Comparison of ENCODE assay signal across 8 mouse cellular contexts in the genomic region with DNA sequence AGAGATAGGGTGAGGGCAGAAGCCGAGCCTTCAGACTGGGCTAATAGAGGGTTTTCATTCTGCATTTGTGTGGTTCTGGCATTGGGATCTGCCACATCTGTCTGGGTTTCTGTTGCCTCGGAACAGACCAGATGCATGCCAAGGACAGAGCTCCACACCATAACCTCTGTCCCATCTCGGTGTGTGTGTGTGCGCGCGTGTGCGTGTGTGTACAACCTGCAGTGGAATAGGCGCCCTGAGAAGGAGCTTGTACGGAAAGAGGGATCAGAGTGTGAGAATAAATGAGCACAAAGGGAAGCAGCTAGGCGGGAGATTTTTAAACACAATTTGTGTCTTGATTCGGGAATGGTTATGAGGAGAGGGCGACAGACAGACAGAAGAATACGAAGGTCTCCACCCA.
DNase-seq lines count a peak whose midpoint lies in the region; ATAC-seq and TF ChIP-seq lines count a peak whose summit lies in the region.

No protein-coding gene starts in this region.

- H3K27me3 ChIP-seq in kidney, embryonic 14.5 days (ENCODE audit: control insufficient read depth, insufficient read depth, low read length): no peaks in the 10 kb centered on the region
- H3K27me3 ChIP-seq in embryonic facial prominence, embryonic 14.5 days (replicated peaks; ENCODE audit: control insufficient read depth, insufficient read depth, low read length): no peaks in the 10 kb centered on the region
- no peaks in the 10 kb centered on the region for H3K27me3 ChIP-seq in hindbrain, postnatal 0 days (ENCODE audit: insufficient read depth, low read length)
- H3K27me3 ChIP-seq in midbrain, postnatal 0 days (ENCODE audit: insufficient read depth, low read length): no peaks in the 10 kb centered on the region

- no peaks in the 10 kb centered on the region for H3K36me3 ChIP-seq in kidney, embryonic 14.5 days (ENCODE audit: control insufficient read depth, insufficient read depth, low read length)
- no peaks in the 10 kb centered on the region for H3K36me3 ChIP-seq in embryonic facial prominence, embryonic 14.5 days (ENCODE audit: control insufficient read depth, insufficient read depth, low read length)
- no peaks in the 10 kb centered on the region for H3K36me3 ChIP-seq in hindbrain, postnatal 0 days (ENCODE audit: insufficient read depth, low read length)
- H3K36me3 ChIP-seq in midbrain, postnatal 0 days (ENCODE audit: insufficient read depth, low read length): no peaks in the 10 kb centered on the region

- ATAC-seq in kidney, embryonic 14.5 days (ENCODE audit: low FRiP score, low TSS enrichment): peak; percentile 8; the same call in 1 of the 2 replicates
- peak; percentile 23; the same call in 1 of the 2 replicates for ATAC-seq in embryonic facial prominence, embryonic 14.5 days (ENCODE audit: low read depth)
- peak; percentile 48 for ATAC-seq in hindbrain, postnatal 0 days
- ATAC-seq in midbrain, postnatal 0 days (ENCODE audit: low FRiP score): peak; percentile 39

- H3K9me3 ChIP-seq in kidney, embryonic 14.5 days (ENCODE audit: control insufficient read depth, low read length): no peaks in the 10 kb centered on the region
- no peaks in the 10 kb centered on the region for H3K9me3 ChIP-seq in embryonic facial prominence, embryonic 14.5 days (ENCODE audit: control insufficient read depth, low read length)
- no peaks in the 10 kb centered on the region for H3K9me3 ChIP-seq in hindbrain, postnatal 0 days (ENCODE audit: low read length)
- H3K9me3 ChIP-seq in midbrain, postnatal 0 days (ENCODE audit: low read length): no peaks in the 10 kb centered on the region

- H3K4me1 ChIP-seq in kidney, embryonic 14.5 days (ENCODE audit: control insufficient read depth, insufficient read depth, low read length): peaks cover 15% of the 10 kb centered on the region; the same call in 1 of the 2 replicates
- peaks cover 5% of the 10 kb centered on the region; the same call in 1 of the 2 replicates for H3K4me1 ChIP-seq in embryonic facial prominence, embryonic 14.5 days (ENCODE audit: control insufficient read depth, insufficient read depth, low read length)
- H3K4me1 ChIP-seq in hindbrain, postnatal 0 days (ENCODE audit: insufficient read depth, low read length): peaks cover 6% of the 10 kb centered on the region; the same call in 1 of the 2 replicates
- peaks cover 13% of the 10 kb centered on the region; the same call in 1 of the 2 replicates for H3K4me1 ChIP-seq in midbrain, postnatal 0 days (ENCODE audit: insufficient read depth, low read length)

- no peak for DNase-seq in kidney, adult 8-10 months
- no peak for DNase-seq in embryonic facial prominence, embryonic 14.5 days (ENCODE audit: low spot score)
- DNase-seq in hindbrain, postnatal 0 days (ENCODE audit: low spot score): no peak
- peak; percentile 31 for DNase-seq in midbrain, postnatal 0 days (ENCODE audit: low spot score)
- DNase-seq in gastrocnemius, postnatal 14 days: no peak
- DNase-seq in adrenal gland, postnatal 10 days: no peak
- no peak for DNase-seq in retina, embryonic 14.5 days (ENCODE audit: low spot score)

- TF ChIP-seq CTCF in hindbrain, postnatal 0 days (IDR thresholded peaks at IDR 0.05; ENCODE audit: low read depth): no peak
- no peak for TF ChIP-seq CTCF in midbrain, postnatal 0 days (IDR thresholded peaks at IDR 0.05)

- H3K4me3 ChIP-seq in kidney, embryonic 14.5 days (ENCODE audit: low read length): peak overlapping the region; percentile 42
- H3K4me3 ChIP-seq in embryonic facial prominence, embryonic 14.5 days (ENCODE audit: low read depth, low read length): peak overlapping the region; percentile 40
- peak overlapping the region; percentile 45 for H3K4me3 ChIP-seq in hindbrain, postnatal 0 days (ENCODE audit: low read length)
- peak overlapping the region; percentile 48 for H3K4me3 ChIP-seq in midbrain, postnatal 0 days (ENCODE audit: low read depth, low read length)

- H3K27ac ChIP-seq in kidney, embryonic 14.5 days (ENCODE audit: low read depth, low read length): no peak overlapping the region
- H3K27ac ChIP-seq in embryonic facial prominence, embryonic 14.5 days (replicated peaks; ENCODE audit: low read depth, low read length): no peak overlapping the region; the same call in 1 of the 2 replicates
- peak overlapping the region; percentile 88 for H3K27ac ChIP-seq in hindbrain, postnatal 0 days
- H3K27ac ChIP-seq in midbrain, postnatal 0 days (ENCODE audit: low read depth, low read length): peak overlapping the region; percentile 87

- intact Hi-C loops in gastrocnemius, postnatal 14 days (cut with DNase I; ENCODE audit: low total_unique reads): no loop called here

- H3K4me2 ChIP-seq in kidney, embryonic 14.5 days (replicated peaks; ENCODE audit: low read depth, low read length): peak overlapping the region; percentile 75
- peak overlapping the region; percentile 71 for H3K4me2 ChIP-seq in embryonic facial prominence, embryonic 14.5 days (ENCODE audit: low read depth, low read length)
- peak overlapping the region; percentile 95 for H3K4me2 ChIP-seq in hindbrain, postnatal 0 days (ENCODE audit: low read depth, low read length)
- H3K4me2 ChIP-seq in midbrain, postnatal 0 days (ENCODE audit: low read depth, low read length, poor library complexity, severe bottlenecking): peak overlapping the region; percentile 93

- 10% methylated on average over 13 of the region's 13 CpGs for WGBS in kidney, embryonic 14.5 days
- WGBS in embryonic facial prominence, embryonic 14.5 days: 19% methylated on average over 13 of the region's 13 CpGs
- WGBS in hindbrain, postnatal 0 days: 9% methylated on average over 13 of the region's 13 CpGs
- WGBS in midbrain, postnatal 0 days: 8% methylated on average over 13 of the region's 13 CpGs

- peak overlapping the region; percentile 52; the same call in 1 of the 2 replicates for H3K9ac ChIP-seq in kidney, embryonic 14.5 days (ENCODE audit: low read depth, low read length)
- H3K9ac ChIP-seq in embryonic facial prominence, embryonic 14.5 days (ENCODE audit: low read depth, low read length): peak overlapping the region; percentile 54; the same call in 1 of the 2 replicates
- H3K9ac ChIP-seq in hindbrain, postnatal 0 days (replicated peaks; ENCODE audit: low read length): peak overlapping the region; percentile 68
- H3K9ac ChIP-seq in midbrain, postnatal 0 days (replicated peaks; ENCODE audit: low read length, poor library complexity, severe bottlenecking): peak overlapping the region; percentile 66

Comparison
In these comparisons a context has a peak if more than half of its experiments do, and no peak if none do; other contexts are left out.
1. H3K27ac ChIP-seq: peak in hindbrain, postnatal 0 days (single experiment) and midbrain, postnatal 0 days (single experiment); none in kidney, embryonic 14.5 days (single experiment) and embryonic facial prominence, embryonic 14.5 days (single experiment).
2. Peak in every context shown above with its lines, with median percentiles within 50 percentile points of each other: ATAC-seq, H3K4me2 ChIP-seq, H3K4me3 ChIP-seq and H3K9ac ChIP-seq.